Mouse (Mus musculus) MEL (cell line): ENCODE results near the gene Folr1. TPM values are rescaled to one million over a fixed set of nuclear protein-coding genes. Genes with fewer than 3 reads are reported as not detected.

ENCODE experiments used
- DNase-seq: peaks from one replicate; pipeline ENCODE4 v3.0.0; 2011; ENCODE audit warnings: low read depth, low spot score
- H3K27ac ChIP-seq: 2 replicates; pipeline ENCODE4 v1.5.1; 2012; ENCODE audit warnings: low read depth, mild to moderate bottlenecking, control low read depth, low read length, moderate library complexity; ENCODE audit not compliant: control insufficient read depth
- H3K27me3 ChIP-seq, 2 experiments: fragments of 150-350 bp in 1 of 2; sonication (generic) in 1 of 2; 2 replicates each; pipeline ENCODE4 v1.6.1; 2012; ENCODE audit warnings: low read length in 2 of 2, mild to moderate bottlenecking in 2 of 2, improper control_type of control experiment in 1 of 2, moderate library complexity in 1 of 2; ENCODE audit not compliant: insufficient read depth in 2 of 2, control insufficient read depth in 1 of 2
- H3K36me3 ChIP-seq, 2 experiments: 2 replicates each; pipeline ENCODE4 v1.6.1; 2012 to 2014; ENCODE audit warnings: low read length in 2 of 2, improper control_type of control experiment in 1 of 2, inconsistent platforms in 1 of 2, mild to moderate bottlenecking in 1 of 2; ENCODE audit not compliant: insufficient read depth in 2 of 2, control insufficient read depth in 1 of 2
- H3K4me1 ChIP-seq, 2 experiments: fragments of 150-350 bp in 1 of 2; sonication (generic) in 1 of 2; 2 replicates each; pipeline ENCODE4 v1.6.1; 2012; ENCODE audit warnings: low read length in 2 of 2, improper control_type of control experiment in 1 of 2, mild to moderate bottlenecking in 1 of 2; ENCODE audit not compliant: insufficient read depth in 2 of 2, control insufficient read depth in 1 of 2
- H3K4me3 ChIP-seq, 2 experiments: fragments of 150-350 bp in 1 of 2; sonication (generic) in 1 of 2; 2 replicates each; pipeline ENCODE4 v1.5.1; 2012; ENCODE audit warnings: low read depth in 2 of 2, low read length in 2 of 2, mild to moderate bottlenecking in 2 of 2, moderate library complexity in 2 of 2, control low read depth in 1 of 2, improper control_type of control experiment in 1 of 2; ENCODE audit not compliant: control insufficient read depth in 1 of 2, insufficient read depth in 1 of 2
- H3K79me2 ChIP-seq: 2 replicates; pipeline ENCODE4 v1.6.1; 2012; ENCODE audit warnings: mild to moderate bottlenecking, low read length, moderate library complexity; ENCODE audit not compliant: control insufficient read depth, poor library complexity, insufficient read depth
- H3K9ac ChIP-seq: 2 replicates; pipeline ENCODE4 v1.6.1; 2012; ENCODE audit warnings: low read depth, mild to moderate bottlenecking, control low read depth, low read length, moderate library complexity; ENCODE audit not compliant: control insufficient read depth, poor library complexity, severe bottlenecking
- H3K9me3 ChIP-seq: fragments of 150-350 bp; sonication (generic); replicated peaks from 2 replicates; pipeline ENCODE4 v1.6.1; 2012; ENCODE audit warnings: mild to moderate bottlenecking, low read length, improper control_type of control experiment, moderate library complexity; ENCODE audit not compliant: insufficient read depth
- CHD1 ChIP-seq: IDR thresholded peaks from 2 replicates; pipeline ENCODE4 v1.6.1; 2012; ENCODE audit warnings: low read depth, mild to moderate bottlenecking, inconsistent platforms, low read length, improper control_type of control experiment
- CTCF ChIP-seq, 3 experiments: IDR thresholded peaks in 2 of 3; conservative IDR thresholded peaks in 1 of 3; 2 replicates each; pipeline ENCODE4 v1.5.1; 2011 to 2012; ENCODE audit warnings: low read length in 3 of 3, low read depth in 2 of 3, mild to moderate bottlenecking in 2 of 3, improper control_type of control experiment in 1 of 3, inconsistent platforms in 1 of 3, mixed read lengths in 1 of 3, moderate library complexity in 1 of 3; ENCODE audit not compliant: control insufficient read depth in 1 of 3, insufficient read depth in 1 of 3, poor library complexity in 1 of 3, severe bottlenecking in 1 of 3
- E2F4 ChIP-seq: IDR thresholded peaks from 2 replicates; pipeline ENCODE4 v1.6.1; 2011; ENCODE audit warnings: low read depth, low read length, improper control_type of control experiment, borderline replicate concordance
- EP300 ChIP-seq, 2 experiments: IDR thresholded peaks; 2 replicates each; pipeline ENCODE4 v1.6.1; 2011; ENCODE audit warnings: improper control_type of control experiment in 2 of 2, low read length in 2 of 2, low read depth in 1 of 2, mild to moderate bottlenecking in 1 of 2
- ETS1 ChIP-seq: IDR thresholded peaks from 2 replicates; pipeline ENCODE4 v1.6.1; 2012; ENCODE audit warnings: low read depth, mild to moderate bottlenecking, inconsistent platforms, low read length, improper control_type of control experiment, moderate library complexity
- GABPA ChIP-seq: IDR thresholded peaks from 2 replicates; pipeline ENCODE4 v1.6.1; 2012; ENCODE audit warnings: low read depth, mild to moderate bottlenecking, inconsistent platforms, low read length, improper control_type of control experiment, moderate library complexity
- JUND ChIP-seq: IDR thresholded peaks from 2 replicates; pipeline ENCODE4 v1.6.1; 2011; ENCODE audit warnings: low read depth, mild to moderate bottlenecking, improper control_type of control experiment, low read length
- KAT2A ChIP-seq: conservative IDR thresholded peaks from 2 replicates; pipeline ENCODE4 v1.6.1; 2012; ENCODE audit warnings: low read depth, low read length, improper control_type of control experiment, inconsistent platforms
- MAFK ChIP-seq: IDR thresholded peaks from 2 replicates; pipeline ENCODE4 v1.6.1; 2011; ENCODE audit warnings: low read depth, mild to moderate bottlenecking, low read length, improper control_type of control experiment, borderline replicate concordance
- MAX ChIP-seq: IDR thresholded peaks from 2 replicates; pipeline ENCODE4 v1.6.1; 2011; ENCODE audit warnings: low read length, improper control_type of control experiment
- MEF2A ChIP-seq: IDR thresholded peaks from 2 replicates; pipeline ENCODE4 v1.6.1; 2014; ENCODE audit warnings: low read depth, mild to moderate bottlenecking, inconsistent platforms, low read length, improper control_type of control experiment; ENCODE audit not compliant: poor library complexity, insufficient replicate concordance, severe bottlenecking; ENCODE audit errors: extremely low read depth
- MYB ChIP-seq: IDR thresholded peaks from 2 replicates; pipeline ENCODE4 v1.6.1; 2011; ENCODE audit warnings: mild to moderate bottlenecking, low read depth, low read length, improper control_type of control experiment
- NELFE ChIP-seq: IDR thresholded peaks from 2 replicates; pipeline ENCODE4 v1.6.1; 2011; ENCODE audit warnings: low read depth, low read length, improper control_type of control experiment
- NRF1 ChIP-seq: IDR thresholded peaks from 2 replicates; pipeline ENCODE4 v1.6.1; 2014; ENCODE audit warnings: low read depth, mild to moderate bottlenecking, inconsistent platforms, low read length, improper control_type of control experiment, moderate library complexity; ENCODE audit not compliant: poor library complexity, insufficient read depth, severe bottlenecking
- POLR2A ChIP-seq, 2 experiments: IDR thresholded peaks; 2 replicates each; pipeline ENCODE4 v1.6.1; 2011 to 2012; ENCODE audit warnings: low read length in 2 of 2, mild to moderate bottlenecking in 2 of 2, control low read depth in 1 of 2, improper control_type of control experiment in 1 of 2, low read depth in 1 of 2, moderate library complexity in 1 of 2; ENCODE audit not compliant: control insufficient read depth in 1 of 2, insufficient read depth in 1 of 2, poor library complexity in 1 of 2
- POLR2AphosphoS5 ChIP-seq: IDR thresholded peaks from 2 replicates; pipeline ENCODE4 v1.6.1; 2012; ENCODE audit warnings: low read depth, borderline replicate concordance, mild to moderate bottlenecking, inconsistent platforms, low read length, moderate library complexity, mixed read lengths
- RAD21 ChIP-seq: IDR thresholded peaks from 2 replicates; pipeline ENCODE4 v1.6.1; 2011; ENCODE audit warnings: mild to moderate bottlenecking, low read depth, low read length, improper control_type of control experiment
- RCOR1 ChIP-seq: IDR thresholded peaks from 2 replicates; pipeline ENCODE4 v1.6.1; 2012; ENCODE audit warnings: low read depth, mild to moderate bottlenecking, inconsistent platforms, low read length, improper control_type of control experiment
- SMC3 ChIP-seq: IDR thresholded peaks from 2 replicates; pipeline ENCODE4 v1.6.1; 2011; ENCODE audit warnings: low read depth, low read length, improper control_type of control experiment
- TBP ChIP-seq: IDR thresholded peaks from 2 replicates; pipeline ENCODE4 v1.8.0; 2011; ENCODE audit warnings: low read depth, low read length, improper control_type of control experiment
- UBTF ChIP-seq: IDR thresholded peaks from 2 replicates; pipeline ENCODE4 v1.6.1; 2012; ENCODE audit warnings: low read depth, mild to moderate bottlenecking, inconsistent platforms, low read length, improper control_type of control experiment, moderate library complexity, borderline replicate concordance; ENCODE audit not compliant: insufficient read depth
- USF1 ChIP-seq: IDR thresholded peaks from 2 replicates; pipeline ENCODE4 v1.6.1; 2014; ENCODE audit warnings: low read depth, mild to moderate bottlenecking, inconsistent platforms, low read length, improper control_type of control experiment, moderate library complexity
- ZKSCAN1 ChIP-seq: IDR thresholded peaks from 2 replicates; pipeline ENCODE4 v1.6.1; 2012; ENCODE audit warnings: low read depth, mild to moderate bottlenecking, inconsistent platforms, low read length, improper control_type of control experiment, moderate library complexity
- polyA plus RNA-seq, 2 experiments: library from polyadenylated mRNA; stranded (reverse) in 1 of 2; unstranded in 1 of 2; fragments of >175 nt in 1 of 2; fragments of >200 nt in 1 of 2; gene quantifications; 2 replicates each; pipeline versions ENCODE4 v1.2.1 to v1.2.4; 2012; ENCODE audit warnings: low replicate concordance in 2 of 2, low read depth in 1 of 2; ENCODE audit not compliant: insufficient read length in 2 of 2, insufficient read depth in 1 of 2, missing spikeins in 1 of 2
- total RNA-seq: library from RNA; depleted of rRNA; stranded (reverse); fragments of 300-350 nt; gene quantifications from 2 replicates; pipeline ENCODE4 v1.2.3, GENCODE M21; 2012

Folr1 gene
- total and polyA plus RNA-seq, 3 experiments, result 0.07 to 0.12 TPM; not detected in 1

- Histone ChIP-seq H3K4me1 (no peaks in the 10 kb centered on the region), H3K4me3 (no peak overlapping the region), H3K9me3 (no peaks in the 10 kb centered on the region), H3K9ac (no peak overlapping the region), H3K36me3 (no peaks in the 10 kb centered on the region), H3K27ac (no peak overlapping the region), H3K79me2 (no peaks in the 10 kb centered on the region), H3K27me3 (peaks cover 0 to 4% of the 10 kb centered on the region in 2 experiments; a peak in 2 of 4 replicates)
- TF ChIP-seq E2F4, result no peak
- TF ChIP-seq CTCF (IDR thresholded peaks at IDR 0.05 in 2 of 3, conservative IDR thresholded peaks at IDR 0.05 in 1 of 3; ENCODE audit: control insufficient read depth in 1 of 3, insufficient read depth in 1 of 3, low read depth in 2 of 3, low read length in 3 of 3, poor library complexity in 1 of 3, severe bottlenecking in 1 of 3), result no peak
- TF ChIP-seq ETS1, result no peak
- no peak for TF ChIP-seq RAD21
- TF ChIP-seq CHD1, result no peak
- DNase-seq, result no peak
Measured at GRCm38 (mm10) chr7:101884160-101884559, 13.6 kb upstream of the Folr1 start.

- peaks cover 0 to 2% of the 10 kb centered on the region in 2 experiments; a peak in 2 of 4 replicates for H3K27me3 ChIP-seq
- no peaks in the 10 kb centered on the region for H3K79me2 ChIP-seq
- no peak overlapping the region for H3K9ac ChIP-seq
- TF ChIP-seq POLR2A (IDR thresholded peaks at IDR 0.05; ENCODE audit: control insufficient read depth in 1 of 2, insufficient read depth in 1 of 2, low read depth in 1 of 2, low read length in 2 of 2, poor library complexity in 1 of 2), result no peak
- no peak for TF ChIP-seq RAD21
- no peak for TF ChIP-seq MAX
- TF ChIP-seq GABPA, result no peak
- no peak for TF ChIP-seq CHD1
- TF ChIP-seq MEF2A, result no peak
- TF ChIP-seq UBTF, result no peak
- no peak for TF ChIP-seq JUND
- TF ChIP-seq, all 39 proteins: peak for 0
- H3K4me3 ChIP-seq, result no peak overlapping the region
- no peaks in the 10 kb centered on the region for H3K9me3 ChIP-seq
- no peaks in the 10 kb centered on the region for H3K4me1 ChIP-seq
- DNase-seq, result no peak
- H3K36me3 ChIP-seq, result no peaks in the 10 kb centered on the region
- no peak overlapping the region for H3K27ac ChIP-seq
Measured at GRCm38 (mm10) chr7:101882413-101883154, 12.0 kb upstream of the Folr1 start.

- no peaks in the 10 kb centered on the region for H3K4me1 ChIP-seq
- no peak for DNase-seq
Measured at GRCm38 (mm10) chr7:101880855-101881254, 10.3 kb upstream of the Folr1 start.

More at GRCm38 (mm10) chr7:101880855-101881254, 10.3 kb upstream of the Folr1 start:
- H3K79me2 ChIP-seq, result no peaks in the 10 kb centered on the region
- H3K9me3 ChIP-seq, result no peaks in the 10 kb centered on the region
- no peak overlapping the region for H3K4me3 ChIP-seq
- H3K27me3 ChIP-seq, result peaks cover 0 to 2% of the 10 kb centered on the region in 2 experiments; a peak in 2 of 4 replicates
- no peak overlapping the region for H3K9ac ChIP-seq
- H3K27ac ChIP-seq, result no peak overlapping the region
- no peaks in the 10 kb centered on the region for H3K36me3 ChIP-seq
- no peak for TF ChIP-seq USF1
- no peak for TF ChIP-seq RAD21
- no peak for TF ChIP-seq SMC3
- TF ChIP-seq NELFE, result no peak
- no peak for TF ChIP-seq UBTF
- TF ChIP-seq KAT2A, result no peak
- TF ChIP-seq TBP, result no peak
- no peak for TF ChIP-seq POLR2A (IDR thresholded peaks at IDR 0.05; ENCODE audit: control insufficient read depth in 1 of 2, insufficient read depth in 1 of 2, low read depth in 1 of 2, low read length in 2 of 2, poor library complexity in 1 of 2)
- TF ChIP-seq ZKSCAN1, result no peak
- TF ChIP-seq MYB, result no peak
- TF ChIP-seq MAX, result no peak
- no peak for TF ChIP-seq MAFK
- TF ChIP-seq GABPA, result no peak
- no peak for TF ChIP-seq POLR2AphosphoS5
- no peak for TF ChIP-seq RCOR1
- TF ChIP-seq EP300 (IDR thresholded peaks at IDR 0.05; ENCODE audit: low read depth in 1 of 2, low read length in 2 of 2), result no peak
- no peak for TF ChIP-seq NRF1
